Mouse (Mus musculus): ENCODE results near the gene Nkpd1. TPM values are rescaled to one million over a fixed set of nuclear protein-coding genes. Genes with fewer than 3 reads are reported as not detected.
A peak's percentile ranks its signal among the peaks of the same experiment; 100 is the strongest.

Gene Nkpd1
- polyA plus RNA-seq, 1 experiment from 2014 or later: 0.14 TPM

GRCm38 (mm10) chr7:19549394-19549793 lies 31.8 kb downstream of the Nkpd1 start:
- peaks cover 21% of the 10 kb centered on the region; the same call in 1 of the 2 replicates for H3K4me1 ChIP-seq (replicated peaks)
- H3K4me2 ChIP-seq: no peak overlapping the region
- peaks cover 49% of the 10 kb centered on the region for H3K36me3 ChIP-seq
- H3K27me3 ChIP-seq: no peaks in the 10 kb centered on the region
- H3K4me3 ChIP-seq (replicated peaks): no peak overlapping the region
- ATAC-seq (ENCODE audit: insufficient number of reproducible peaks, insufficient read depth, low FRiP score, low TSS enrichment, low read depth): no peak
- H3K9ac ChIP-seq (replicated peaks): no peak overlapping the region
- H3K27ac ChIP-seq: no peak overlapping the region
- H3K9me3 ChIP-seq: no peaks in the 10 kb centered on the region
- WGBS: 85% methylated on average over 10 of the region's 10 CpGs

- 61% methylated on average over 5 of the region's 5 CpGs for WGBS
- H3K36me3 ChIP-seq: peaks cover 66% of the 10 kb centered on the region
- ATAC-seq (ENCODE audit: insufficient number of reproducible peaks, insufficient read depth, low FRiP score, low TSS enrichment, low read depth): no peak
Measured at GRCm38 (mm10) chr7:19551634-19552033, 34.0 kb downstream of the Nkpd1 start.

GRCm38 (mm10) chr7:19552443-19552842 lies 34.8 kb downstream of the Nkpd1 start:
- Histone ChIP-seq H3K36me3 (peaks cover 72% of the 10 kb centered on the region), H3K9ac (replicated peaks) (no peak overlapping the region)

More at GRCm38 (mm10) chr7:19551634-19552033, 34.0 kb downstream of the Nkpd1 start:
- Histone ChIP-seq H3K4me3 (replicated peaks) (no peak overlapping the region), H3K9ac (replicated peaks) (no peak overlapping the region), H3K27me3 (no peaks in the 10 kb centered on the region), H3K9me3 (no peaks in the 10 kb centered on the region), H3K4me2 (no peak overlapping the region), H3K4me1 (replicated peaks) (0 out of 2 replicates have a peak, but pooled peaks cover 7% of the 10 kb centered on the region), H3K27ac (no peak overlapping the region)

GRCm38 (mm10) chr7:19554168-19554567 lies 36.5 kb downstream of the Nkpd1 start:
- peaks cover 11% of the 10 kb centered on the region for H3K4me1 ChIP-seq (replicated peaks)
- H3K4me3 ChIP-seq (replicated peaks): no peak overlapping the region
- no peaks in the 10 kb centered on the region for H3K9me3 ChIP-seq
- no peaks in the 10 kb centered on the region for H3K27me3 ChIP-seq
- 76% methylated on average over 1 of the region's 1 CpGs for WGBS
- H3K9ac ChIP-seq (replicated peaks): no peak overlapping the region
- H3K27ac ChIP-seq: no peak overlapping the region
- H3K36me3 ChIP-seq: peaks cover 68% of the 10 kb centered on the region
- ATAC-seq (ENCODE audit: insufficient number of reproducible peaks, insufficient read depth, low FRiP score, low TSS enrichment, low read depth): no peak
- no peak overlapping the region for H3K4me2 ChIP-seq

More at GRCm38 (mm10) chr7:19552443-19552842, 34.8 kb downstream of the Nkpd1 start:
- H3K9me3 ChIP-seq: no peaks in the 10 kb centered on the region
- no peak overlapping the region for H3K4me3 ChIP-seq (replicated peaks)
- ATAC-seq (ENCODE audit: insufficient number of reproducible peaks, insufficient read depth, low FRiP score, low TSS enrichment, low read depth): no peak
- H3K27ac ChIP-seq: no peak overlapping the region
- H3K4me1 ChIP-seq (replicated peaks): 0 out of 2 replicates have a peak, but pooled peaks cover 4% of the 10 kb centered on the region
- no peaks in the 10 kb centered on the region for H3K27me3 ChIP-seq
- WGBS: 67% methylated on average over 2 of the region's 2 CpGs
- H3K4me2 ChIP-seq: no peak overlapping the region

- no peak for ATAC-seq (ENCODE audit: insufficient number of reproducible peaks, insufficient read depth, low FRiP score, low TSS enrichment, low read depth)
- 96% methylated on average over 2 of the region's 2 CpGs for WGBS
- Histone ChIP-seq H3K4me2 (no peak overlapping the region), H3K9me3 (no peaks in the 10 kb centered on the region), H3K27ac (no peak overlapping the region), H3K4me3 (replicated peaks) (no peak overlapping the region), H3K4me1 (replicated peaks) (peaks cover 33% of the 10 kb centered on the region), H3K27me3 (no peaks in the 10 kb centered on the region), H3K9ac (replicated peaks) (no peak overlapping the region), H3K36me3 (peaks cover 61% of the 10 kb centered on the region)
Measured at GRCm38 (mm10) chr7:19557086-19557485, 39.4 kb downstream of the Nkpd1 start.

- 91% methylated on average over 6 of the region's 6 CpGs for WGBS
- H3K4me3 ChIP-seq (replicated peaks): no peak overlapping the region
- H3K36me3 ChIP-seq: peaks cover 49% of the 10 kb centered on the region
- ATAC-seq (ENCODE audit: insufficient number of reproducible peaks, insufficient read depth, low FRiP score, low TSS enrichment, low read depth): no peak
- no peaks in the 10 kb centered on the region for H3K27me3 ChIP-seq
- H3K9ac ChIP-seq (replicated peaks): 0 out of 2 replicates have a peak overlapping the region, but pooled peaks have one; percentile 18
- H3K4me2 ChIP-seq: no peak overlapping the region; the same call in 1 of the 2 replicates
- H3K9me3 ChIP-seq: no peaks in the 10 kb centered on the region
- H3K27ac ChIP-seq: no peak overlapping the region
- H3K4me1 ChIP-seq (replicated peaks): peaks cover 32% of the 10 kb centered on the region
Measured at GRCm38 (mm10) chr7:19557982-19558900, 40.6 kb downstream of the Nkpd1 start.

GRCm38 (mm10) chr7:19558965-19559364 lies 41.3 kb downstream of the Nkpd1 start:
- H3K36me3 ChIP-seq: peaks cover 48% of the 10 kb centered on the region
- no peak overlapping the region for H3K27ac ChIP-seq
- ATAC-seq (ENCODE audit: insufficient number of reproducible peaks, insufficient read depth, low FRiP score, low TSS enrichment, low read depth): no peak
- no peaks in the 10 kb centered on the region for H3K27me3 ChIP-seq
- WGBS: 50% methylated on average over 2 of the region's 2 CpGs
- H3K4me3 ChIP-seq (replicated peaks): 0 out of 2 replicates have a peak overlapping the region, but pooled peaks have one; percentile 7
- peaks cover 38% of the 10 kb centered on the region for H3K4me1 ChIP-seq (replicated peaks)
- H3K9me3 ChIP-seq: no peaks in the 10 kb centered on the region
- H3K4me2 ChIP-seq: peak overlapping the region; percentile 91; the same call in 1 of the 2 replicates
- 0 out of 2 replicates have a peak overlapping the region, but pooled peaks have one; percentile 18 for H3K9ac ChIP-seq (replicated peaks)

- no peaks in the 10 kb centered on the region for H3K27me3 ChIP-seq
- peak overlapping the region; percentile 99 for H3K4me3 ChIP-seq (replicated peaks)
- WGBS: 26% methylated on average over 11 of the region's 11 CpGs
- peaks cover 9% of the 10 kb centered on the region; the same call in 1 of the 2 replicates for H3K9me3 ChIP-seq
- H3K9ac ChIP-seq (replicated peaks): peak overlapping the region; percentile 96
- H3K4me1 ChIP-seq (replicated peaks): peaks cover 38% of the 10 kb centered on the region
- peak overlapping the region; percentile 89; the same call in 1 of the 2 replicates for H3K27ac ChIP-seq
- ATAC-seq (ENCODE audit: insufficient number of reproducible peaks, insufficient read depth, low FRiP score, low TSS enrichment, low read depth): no peak
- H3K4me2 ChIP-seq: peak overlapping the region; percentile 91
- H3K36me3 ChIP-seq: peaks cover 51% of the 10 kb centered on the region
Measured at GRCm38 (mm10) chr7:19560491-19561260, 43.0 kb downstream of the Nkpd1 start.

GRCm38 (mm10) chr7:19561431-19561764 lies 43.8 kb downstream of the Nkpd1 start:
- no peak for ATAC-seq (ENCODE audit: insufficient number of reproducible peaks, insufficient read depth, low FRiP score, low TSS enrichment, low read depth)
- H3K9ac ChIP-seq (replicated peaks): peak overlapping the region; percentile 96
- H3K9me3 ChIP-seq: peaks cover 9% of the 10 kb centered on the region; the same call in 1 of the 2 replicates
- no peaks in the 10 kb centered on the region for H3K27me3 ChIP-seq
- H3K36me3 ChIP-seq: peaks cover 49% of the 10 kb centered on the region
- H3K4me2 ChIP-seq: peak overlapping the region; percentile 91
- WGBS: under 1% methylated on average over 11 of the region's 11 CpGs
- H3K4me3 ChIP-seq (replicated peaks): peak overlapping the region; percentile 99
- peak overlapping the region; percentile 89 for H3K27ac ChIP-seq
- peaks cover 38% of the 10 kb centered on the region for H3K4me1 ChIP-seq (replicated peaks)

- peak overlapping the region; percentile 89 for H3K27ac ChIP-seq
- ATAC-seq (ENCODE audit: insufficient number of reproducible peaks, insufficient read depth, low FRiP score, low TSS enrichment, low read depth): peak; percentile 72
- H3K27me3 ChIP-seq: no peaks in the 10 kb centered on the region
- peak overlapping the region; percentile 91 for H3K4me2 ChIP-seq
- H3K9me3 ChIP-seq: peaks cover 9% of the 10 kb centered on the region; the same call in 1 of the 2 replicates
- under 1% methylated on average over 100 of the region's 102 CpGs for WGBS
- H3K36me3 ChIP-seq: peaks cover 48% of the 10 kb centered on the region
- peaks cover 38% of the 10 kb centered on the region for H3K4me1 ChIP-seq (replicated peaks)
- H3K9ac ChIP-seq (replicated peaks): peak overlapping the region; percentile 96
- peak overlapping the region; percentile 99 for H3K4me3 ChIP-seq (replicated peaks)
Measured at GRCm38 (mm10) chr7:19561765-19562642, 44.4 kb downstream of the Nkpd1 start.
